26 mouse cellular contexts compared by ENCODE assay signal in the genomic region with DNA sequence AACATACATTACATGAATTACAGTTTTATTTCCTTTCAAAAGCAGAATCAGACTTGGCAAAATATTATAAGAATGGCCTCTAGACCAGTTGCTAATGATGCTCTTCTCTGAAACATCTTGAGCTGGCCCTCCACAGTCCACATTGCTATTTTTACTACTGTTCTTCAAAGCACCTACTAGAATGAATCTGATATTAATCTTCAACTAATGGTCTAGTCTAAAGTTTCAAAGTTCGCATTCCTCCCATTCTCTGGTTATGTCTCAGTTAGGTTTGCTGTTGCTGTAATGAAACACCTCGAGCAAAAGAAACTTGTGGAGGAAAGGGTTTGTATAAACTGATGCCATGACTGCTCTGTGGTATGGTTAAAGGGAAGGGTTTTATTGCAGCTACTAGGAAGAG. TPM values are rescaled to one million over a fixed set of nuclear protein-coding genes. Genes with fewer than 3 reads are reported as not detected.
A peak's percentile ranks its signal among the peaks of the same experiment; 100 is the strongest.
DNase-seq lines count a peak whose midpoint lies in the region; ATAC-seq and TF ChIP-seq lines count a peak whose summit lies in the region.
"Had no signal": no experiment of that assay in that cellular context is flagged by ENCODE, and none has a peak within 500 bp of the region (broad histone marks: within the 10 kb centered on the region; RNA-seq: fewer than 3 reads in every experiment).

No protein-coding gene starts in this region.

- no peak for ATAC-seq in kidney, embryonic 15.5 days (replicated peaks; ENCODE audit: low FRiP score)
- 0 out of 2 replicates have a peak, but pooled peaks have one; percentile 59 for ATAC-seq in intestine, embryonic 15.5 days
- 0 out of 2 replicates have a peak, but pooled peaks have one; percentile 41 for ATAC-seq in intestine, postnatal 0 days
- ATAC-seq: activated CD4-positive, CD25-positive, alpha-beta regulatory T cell, adult 4 months; CD4-positive, CD25-positive, alpha-beta regulatory T cell, adult 4 months; forebrain, embryonic 14.5 days; forebrain, embryonic 16.5 days; Patski had no signal

- no peak overlapping the region for H3K4me2 ChIP-seq in kidney, embryonic 15.5 days
- H3K4me2 ChIP-seq in intestine, embryonic 15.5 days (replicated peaks), result no peak overlapping the region
- H3K4me2 ChIP-seq in intestine, postnatal 0 days (replicated peaks; ENCODE audit: low read depth), result no peak overlapping the region
- H3K4me2 ChIP-seq: embryonic facial prominence, embryonic 13.5 days; embryonic facial prominence, embryonic 15.5 days; forebrain, embryonic 12.5 days had no signal

- no peaks in the 10 kb centered on the region for H3K27me3 ChIP-seq in kidney, adult 2 months (replicated peaks; ENCODE audit: control insufficient read depth, insufficient read depth, low read length)
- no peaks in the 10 kb centered on the region for H3K27me3 ChIP-seq in kidney, embryonic 15.5 days
- H3K27me3 ChIP-seq in intestine, embryonic 15.5 days (replicated peaks), result no peaks in the 10 kb centered on the region
- no peaks in the 10 kb centered on the region for H3K27me3 ChIP-seq in intestine, postnatal 0 days (replicated peaks; ENCODE audit: control insufficient read depth, insufficient read depth, low read length)
- H3K27me3 ChIP-seq: CH12.LX; embryonic facial prominence, embryonic 13.5 days; embryonic facial prominence, embryonic 15.5 days; forebrain, embryonic 12.5 days; Patski had no signal

- peak; percentile 68 for DNase-seq in kidney, adult 2 months
- no peak for DNase-seq in layer of hippocampus, postnatal 14 days (ENCODE audit: low spot score in 2 of 2)
- DNase-seq: adrenal gland, adult 8-10 months; adrenal gland, postnatal 14 days; adrenal gland, postnatal 36 days; B cell, adult 2 months; cerebellum, adult 11-12 months; cerebellum, adult 2 months; cerebellum, adult 9-10 months; cerebellum, postnatal 10 days; cerebellum, postnatal 25 days had no signal

- H3K4me1 ChIP-seq in kidney, adult 2 months (ENCODE audit: control insufficient read depth, insufficient read depth, low read length), result no peaks in the 10 kb centered on the region; the same call in 1 of the 2 replicates
- H3K4me1 ChIP-seq in kidney, embryonic 15.5 days, result no peaks in the 10 kb centered on the region
- no peaks in the 10 kb centered on the region for H3K4me1 ChIP-seq in intestine, embryonic 15.5 days (replicated peaks)
- H3K4me1 ChIP-seq in intestine, postnatal 0 days (replicated peaks; ENCODE audit: control insufficient read depth, insufficient read depth, low read length), result no peaks in the 10 kb centered on the region
- H3K4me1 ChIP-seq: embryonic facial prominence, embryonic 13.5 days; embryonic facial prominence, embryonic 15.5 days; forebrain, embryonic 10.5 days; forebrain, embryonic 12.5 days had no signal

- TF ChIP-seq CTCF in kidney, adult 2 months (conservative IDR thresholded peaks at IDR 0.05; ENCODE audit: insufficient read depth, insufficient read length, low read depth, low read length), result no peak
- TF ChIP-seq CTCF in intestine, postnatal 0 days (IDR thresholded peaks at IDR 0.05; ENCODE audit: low read depth), result no peak

- peak overlapping the region; percentile 98 for H3K27ac ChIP-seq in kidney, adult 2 months (ENCODE audit: insufficient read depth, low read depth, low read length)
- H3K27ac ChIP-seq in kidney, embryonic 15.5 days, result no peak overlapping the region
- no peak overlapping the region for H3K27ac ChIP-seq in intestine, embryonic 15.5 days
- peak overlapping the region; percentile 54; the same call in 1 of the 2 replicates for H3K27ac ChIP-seq in intestine, postnatal 0 days (ENCODE audit: low read depth, low read length)
- H3K27ac ChIP-seq: embryonic facial prominence, embryonic 13.5 days; embryonic facial prominence, embryonic 15.5 days; forebrain, embryonic 10.5 days; forebrain, embryonic 12.5 days had no signal

- no peaks in the 10 kb centered on the region for H3K9me3 ChIP-seq in kidney, embryonic 15.5 days (replicated peaks)
- H3K9me3 ChIP-seq in intestine, embryonic 15.5 days, result no peaks in the 10 kb centered on the region
- H3K9me3 ChIP-seq in intestine, postnatal 0 days (ENCODE audit: control insufficient read depth), result no peaks in the 10 kb centered on the region
- H3K9me3 ChIP-seq: embryonic facial prominence, embryonic 13.5 days; embryonic facial prominence, embryonic 15.5 days; forebrain, embryonic 10.5 days; forebrain, embryonic 12.5 days; G1E had no signal

- 48% methylated on average over 2 of the region's 2 CpGs for WGBS in kidney, adult 2 months
- WGBS in kidney, embryonic 15.5 days, result 70% methylated on average over 2 of the region's 2 CpGs
- 69% methylated on average over 2 of the region's 2 CpGs for WGBS in intestine, embryonic 15.5 days
- WGBS in intestine, postnatal 0 days, result 50% methylated on average over 2 of the region's 2 CpGs

- H3K4me3 ChIP-seq in kidney, adult 2 months (ENCODE audit: insufficient read depth, low read depth, low read length), result no peak overlapping the region
- H3K4me3 ChIP-seq in kidney, embryonic 15.5 days (replicated peaks), result no peak overlapping the region
- no peak overlapping the region for H3K4me3 ChIP-seq in intestine, embryonic 15.5 days (replicated peaks)
- no peak overlapping the region for H3K4me3 ChIP-seq in intestine, postnatal 0 days (ENCODE audit: low read depth, low read length)
- H3K4me3 ChIP-seq: embryonic facial prominence, embryonic 13.5 days; embryonic facial prominence, embryonic 15.5 days; erythroblast, embryonic 14.5 days; forebrain, embryonic 10.5 days; forebrain, embryonic 12.5 days had no signal

- no peak overlapping the region for H3K9ac ChIP-seq in kidney, embryonic 15.5 days
- no peak overlapping the region for H3K9ac ChIP-seq in intestine, embryonic 15.5 days
- H3K9ac ChIP-seq in intestine, postnatal 0 days (ENCODE audit: low read depth, low read length), result no peak overlapping the region
- H3K9ac ChIP-seq: embryonic facial prominence, embryonic 13.5 days; embryonic facial prominence, embryonic 15.5 days; forebrain, embryonic 12.5 days had no signal

- no peaks in the 10 kb centered on the region for H3K36me3 ChIP-seq in kidney, adult 2 months (ENCODE audit: control insufficient read depth, insufficient read depth, low read length)
- H3K36me3 ChIP-seq in kidney, embryonic 15.5 days, result no peaks in the 10 kb centered on the region
- no peaks in the 10 kb centered on the region for H3K36me3 ChIP-seq in intestine, embryonic 15.5 days
- H3K36me3 ChIP-seq in intestine, postnatal 0 days (ENCODE audit: control insufficient read depth, insufficient read depth), result no peaks in the 10 kb centered on the region
- H3K36me3 ChIP-seq: embryonic facial prominence, embryonic 13.5 days; embryonic facial prominence, embryonic 15.5 days; forebrain, embryonic 10.5 days; forebrain, embryonic 12.5 days; G1E had no signal

- TF ChIP-seq POLR2A in kidney, adult 2 months (IDR thresholded peaks at IDR 0.05; ENCODE audit: low read depth, low read length), result no peak

RNA-seq across cellular contexts. Expression of a gene that starts 5.6 kb away (rescaled TPM):
- 28.9 and 31.1 TPM in 2 replicates for polyA plus RNA-seq in kidney, adult 2 months (2012; rRNA removed)
- polyA plus RNA-seq in kidney, embryonic 15.5 days (2015; fragmentation: Nextera tagmentation; extraction: Ambion mirVana), result 8.6 and 10.2 TPM in 2 replicates
- 13.8 and 14.6 TPM in 2 replicates for polyA plus RNA-seq in intestine, embryonic 15.5 days (2015; fragmentation: Nextera tagmentation; extraction: Ambion mirVana)
- 14.3 and 18.7 TPM in 2 replicates for polyA plus RNA-seq in intestine, postnatal 0 days (2015; fragmentation: Nextera tagmentation; extraction: Ambion mirVana)
- 100 to 1,000 TPM; 241 to 256 TPM for total RNA-seq in layer of hippocampus, postnatal 14 days (2021)

Comparison
In these comparisons a context has a peak if more than half of its experiments do, and no peak if none do; other contexts are left out.
1. H3K27ac ChIP-seq: peak in kidney, adult 2 months (single experiment) and intestine, postnatal 0 days (single experiment); none in kidney, embryonic 15.5 days (single experiment) and intestine, embryonic 15.5 days (single experiment).